Mouse (Mus musculus) kidney, adult 2 months (tissue): ENCODE results near the gene Ralgps1. TPM values are rescaled to one million over a fixed set of nuclear protein-coding genes. Genes with fewer than 3 reads are reported as not detected.
A peak's percentile ranks its signal among the peaks of the same experiment; 100 is the strongest.

ENCODE experiments used
- DNase-seq: peaks from one replicate; pipeline ENCODE4 v3.0.0; 2021
- H3K27ac ChIP-seq: fragments of 200-500 bp; 2 replicates; pipeline ENCODE4 v1.5.1; 2012; ENCODE audit warnings: low read depth, low read length, control low read depth, inconsistent platforms; ENCODE audit not compliant: insufficient read depth
- H3K27me3 ChIP-seq: fragments of 200-500 bp; replicated peaks from 2 replicates; pipeline ENCODE4 v1.6.1; 2012; ENCODE audit warnings: mild to moderate bottlenecking, moderate library complexity, low read length, inconsistent platforms; ENCODE audit not compliant: control insufficient read depth, insufficient read depth
- H3K36me3 ChIP-seq: fragments of 200-500 bp; 2 replicates; pipeline ENCODE4 v1.6.1; 2012; ENCODE audit warnings: mild to moderate bottlenecking, moderate library complexity, low read length, inconsistent platforms; ENCODE audit not compliant: control insufficient read depth, insufficient read depth
- H3K4me1 ChIP-seq: fragments of 200-500 bp; 2 replicates; pipeline ENCODE4 v1.6.1; 2011; ENCODE audit warnings: low read length; ENCODE audit not compliant: control insufficient read depth, insufficient read depth
- H3K4me3 ChIP-seq: fragments of 200-500 bp; 2 replicates; pipeline ENCODE4 v1.5.1; 2011; ENCODE audit warnings: mild to moderate bottlenecking, low read depth, low read length, control low read depth; ENCODE audit not compliant: insufficient read depth
- CTCF ChIP-seq: fragments of 200-500 bp; conservative IDR thresholded peaks from 2 replicates; pipeline ENCODE4 v1.5.1; 2011; ENCODE audit warnings: low read depth, mild to moderate bottlenecking, control low read depth, low read length, moderate library complexity, mixed read lengths; ENCODE audit not compliant: insufficient read depth, insufficient read length
- POLR2A ChIP-seq: fragments of 200-500 bp; IDR thresholded peaks from one replicate; pipeline ENCODE4 v1.6.1; 2011; ENCODE audit warnings: low read depth, low read length, control low read depth
- WGBS: fragments of 180-500 bp; shearing (Covaris S2); methylation state at CpG from one replicate; pipeline ENCODE4 v1.1.7; 2018; 5-methylcytosine and 5-hydroxymethylcytosine counted together
- polyA plus RNA-seq: library from polyadenylated mRNA; depleted of rRNA; stranded (reverse); fragments of >200 nt; gene quantifications from 2 replicates; pipeline ENCODE4 v1.2.3, GENCODE M21; 2012

Ralgps1 gene
- polyA plus RNA-seq, 1 experiment: 4.9 TPM

DNA sequence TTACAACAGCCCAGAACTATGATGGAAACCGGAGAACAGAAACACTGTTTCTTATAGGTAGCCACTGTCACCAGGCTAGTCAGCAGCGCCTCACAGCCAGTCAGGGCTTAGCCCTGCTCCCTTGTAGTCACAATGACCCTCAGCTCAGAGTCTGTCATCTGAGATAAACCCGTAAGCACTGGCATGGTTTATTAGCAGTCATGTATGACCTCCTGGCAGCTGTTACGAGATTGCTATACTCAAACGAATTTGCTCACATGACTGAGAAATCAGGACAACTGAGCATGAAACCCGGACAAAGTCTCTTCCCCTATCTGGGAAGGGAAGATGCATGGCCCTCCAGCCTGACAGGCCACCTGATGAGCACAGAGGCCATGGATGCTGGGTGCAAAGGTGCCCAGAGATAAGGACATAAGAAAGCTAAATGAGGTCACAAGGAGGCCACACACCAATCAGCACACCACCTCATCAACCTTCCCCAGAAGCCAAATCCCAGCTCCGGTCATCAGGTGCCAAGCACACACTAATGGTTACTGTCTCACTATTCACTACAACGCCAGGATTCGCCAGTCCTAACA, 10.1 kb downstream of the Ralgps1 start:
- DNase-seq: peak; percentile 47
- Histone ChIP-seq H3K4me1 (peaks cover 43% of the 10 kb centered on the region), H3K27me3 (no peaks in the 10 kb centered on the region), H3K36me3 (no peaks in the 10 kb centered on the region), H3K27ac (no peak overlapping the region; the same call in 1 of the 2 replicates), H3K4me3 (no peak overlapping the region)
- TF ChIP-seq POLR2A (no peak), CTCF (no peak)
- 57% methylated on average over 9 of the region's 9 CpGs for WGBS

DNA sequence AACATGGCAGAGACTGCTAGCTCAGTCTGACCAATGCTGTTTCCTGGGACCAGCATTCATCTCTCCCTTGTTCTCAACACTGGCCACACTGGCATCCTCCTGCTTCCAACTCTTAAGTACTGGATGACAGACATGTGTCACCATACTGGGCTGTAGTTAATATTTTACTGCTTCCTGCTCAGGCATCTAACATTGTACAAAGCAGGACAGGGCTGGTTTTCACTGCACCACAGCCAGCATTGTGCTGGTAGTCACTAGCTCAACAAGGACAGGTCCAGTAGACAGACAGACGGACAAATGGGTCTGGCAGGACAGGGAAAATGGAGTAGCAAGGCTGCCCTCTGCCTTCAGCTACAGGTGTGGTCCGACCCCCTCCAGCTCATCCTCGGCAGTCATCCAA, 10.7 kb downstream of the Ralgps1 start:
- Histone ChIP-seq H3K36me3 (no peaks in the 10 kb centered on the region), H3K27me3 (no peaks in the 10 kb centered on the region), H3K27ac (peak overlapping the region; percentile 25; the same call in 1 of the 2 replicates), H3K4me3 (no peak overlapping the region), H3K4me1 (peaks cover 40% of the 10 kb centered on the region)
- WGBS: 69% methylated on average over 3 of the region's 3 CpGs
- DNase-seq: peak; percentile 69
- TF ChIP-seq CTCF (no peak), POLR2A (no peak)

DNA sequence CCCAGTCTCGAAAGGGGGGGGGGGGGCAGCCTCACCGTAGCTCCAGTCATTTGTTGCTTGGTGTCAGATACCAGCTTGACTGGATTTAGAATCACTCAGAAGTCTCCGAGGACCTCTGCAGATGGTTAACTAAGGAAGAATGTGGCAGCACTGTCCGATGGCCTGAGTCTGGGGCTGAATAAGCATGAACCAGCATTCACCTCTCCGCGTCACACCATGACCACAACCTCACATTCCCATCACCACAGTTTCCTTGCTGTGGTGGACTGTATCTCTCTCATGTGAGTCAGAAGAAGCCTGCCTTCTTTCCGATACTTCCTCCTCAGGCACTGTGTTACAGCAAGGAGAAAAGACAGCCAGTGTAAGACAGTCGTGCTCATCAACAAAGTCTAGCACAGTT, 12.1 kb downstream of the Ralgps1 start:
- Histone ChIP-seq H3K4me1 (peaks cover 36% of the 10 kb centered on the region), H3K27me3 (no peaks in the 10 kb centered on the region), H3K36me3 (no peaks in the 10 kb centered on the region), H3K4me3 (no peak overlapping the region), H3K27ac (no peak overlapping the region)
- DNase-seq: peak; percentile 60
- 51% methylated on average over 8 of the region's 8 CpGs for WGBS
- TF ChIP-seq POLR2A (no peak), CTCF (no peak)

DNA sequence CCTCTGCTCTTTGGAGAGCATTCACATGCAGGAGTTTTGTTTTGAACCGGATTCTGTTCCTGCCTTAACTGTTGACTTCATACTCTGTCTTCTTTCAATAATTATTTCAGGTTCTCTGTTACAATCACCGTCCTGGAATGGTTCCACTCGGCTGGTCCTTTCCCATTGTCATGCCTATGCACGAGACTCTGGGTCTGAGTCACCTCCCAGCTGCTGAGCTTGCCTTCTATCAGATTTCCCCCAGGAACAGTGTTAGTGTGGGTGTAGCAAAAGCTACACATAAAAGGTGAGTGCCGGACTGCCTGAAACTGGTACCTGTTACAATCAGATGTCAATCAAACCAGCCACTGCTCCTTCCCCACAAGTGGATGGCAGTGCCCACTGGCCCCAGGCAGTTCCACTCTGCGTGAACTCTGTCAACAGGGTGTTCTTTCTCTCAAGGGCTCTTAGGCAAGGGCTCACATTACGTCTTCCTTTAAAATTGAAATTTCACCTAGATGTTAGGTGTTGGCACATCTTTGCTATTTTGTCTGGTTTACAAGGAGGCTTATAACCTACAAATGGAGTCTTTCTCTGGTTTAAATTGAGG, 13.9 kb downstream of the Ralgps1 start:
- peak; percentile 11 for DNase-seq
- no peak overlapping the region for H3K27ac ChIP-seq
- no peak overlapping the region for H3K4me3 ChIP-seq
- H3K36me3 ChIP-seq: no peaks in the 10 kb centered on the region
- H3K4me1 ChIP-seq: peaks cover 38% of the 10 kb centered on the region
- WGBS: 66% methylated on average over 7 of the region's 7 CpGs
- TF ChIP-seq POLR2A: no peak
- TF ChIP-seq CTCF: no peak
- no peaks in the 10 kb centered on the region for H3K27me3 ChIP-seq

DNA sequence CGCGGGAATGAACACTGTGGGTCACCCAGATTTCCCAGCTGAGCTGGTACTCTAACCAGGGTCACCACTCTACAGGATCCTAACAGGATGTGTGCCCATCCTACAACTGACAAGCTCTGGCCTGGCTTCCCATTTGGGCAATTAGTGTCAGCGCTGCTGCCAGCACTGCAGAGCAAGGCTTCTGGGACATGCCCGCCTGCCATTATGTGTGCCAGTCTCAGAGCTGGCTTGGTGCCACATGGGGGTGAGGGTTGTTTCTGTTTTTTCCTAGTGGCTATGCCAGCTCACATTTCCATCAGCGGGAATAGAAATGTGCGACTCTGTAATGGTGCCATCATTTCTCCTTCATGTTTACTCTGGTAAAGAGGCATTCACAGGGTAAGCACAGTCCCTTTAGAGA, 15.7 kb downstream of the Ralgps1 start:
- H3K36me3 ChIP-seq: no peaks in the 10 kb centered on the region
- TF ChIP-seq CTCF (no peak), POLR2A (no peak)
- H3K4me1 ChIP-seq: peaks cover 25% of the 10 kb centered on the region; the same call in 1 of the 2 replicates
- H3K4me3 ChIP-seq: no peak overlapping the region
- WGBS: 67% methylated on average over 6 of the region's 6 CpGs
- H3K27me3 ChIP-seq: no peaks in the 10 kb centered on the region
- H3K27ac ChIP-seq: no peak overlapping the region
- peak; percentile 65 for DNase-seq

DNA sequence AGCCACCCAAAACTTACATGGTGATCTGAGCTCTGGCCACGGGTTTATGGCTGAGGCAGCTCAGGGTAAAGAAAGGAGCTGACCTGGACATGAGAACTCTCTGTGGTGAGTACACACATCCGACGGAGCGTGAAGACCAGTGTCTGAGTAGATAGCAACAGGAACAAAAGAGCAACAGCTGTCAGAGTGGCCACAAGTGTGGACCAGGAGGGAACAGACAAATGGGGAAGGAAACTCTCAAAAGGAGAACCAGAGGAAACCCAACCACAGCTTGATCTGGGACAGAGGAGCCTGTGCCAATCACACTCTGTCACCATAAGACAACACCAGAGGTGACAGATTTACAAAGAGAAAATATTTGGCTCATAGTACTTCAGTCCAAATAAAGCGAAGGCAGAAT, 17.9 kb downstream of the Ralgps1 start:
- peak; percentile 37 for DNase-seq
- H3K27ac ChIP-seq: no peak overlapping the region
- 36% methylated on average over 5 of the region's 5 CpGs for WGBS
- no peak overlapping the region for H3K4me3 ChIP-seq
- no peaks in the 10 kb centered on the region for H3K27me3 ChIP-seq
- H3K36me3 ChIP-seq: no peaks in the 10 kb centered on the region
- TF ChIP-seq CTCF: no peak
- TF ChIP-seq POLR2A: no peak
- peaks cover 13% of the 10 kb centered on the region; the same call in 1 of the 2 replicates for H3K4me1 ChIP-seq

DNA sequence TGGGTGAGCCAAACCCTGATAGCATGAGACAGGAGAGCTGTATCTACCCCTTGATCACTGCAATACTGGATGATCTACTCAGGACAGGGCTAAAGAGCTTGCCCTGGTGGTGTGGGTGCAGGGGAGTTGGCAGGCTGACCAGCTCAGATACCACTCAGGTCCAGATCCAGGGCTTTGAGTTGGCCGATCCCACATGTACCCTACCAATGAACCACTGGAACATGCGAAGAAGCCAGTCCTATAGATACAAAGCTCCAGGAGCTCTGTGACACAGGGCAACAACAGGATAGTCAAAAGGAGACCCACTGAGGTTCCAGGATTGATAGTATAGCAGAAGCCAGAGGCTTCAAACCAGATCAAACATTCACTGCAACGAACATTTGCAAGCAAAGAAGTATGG, 19.8 kb downstream of the Ralgps1 start:
- no peaks in the 10 kb centered on the region for H3K27me3 ChIP-seq
- no peak overlapping the region for H3K27ac ChIP-seq
- H3K4me1 ChIP-seq: peaks cover 11% of the 10 kb centered on the region; the same call in 1 of the 2 replicates
- no peaks in the 10 kb centered on the region for H3K36me3 ChIP-seq
- TF ChIP-seq CTCF (no peak), POLR2A (no peak)
- WGBS: 90% methylated on average over 3 of the region's 3 CpGs
- H3K4me3 ChIP-seq: no peak overlapping the region
- DNase-seq: no peak

DNA sequence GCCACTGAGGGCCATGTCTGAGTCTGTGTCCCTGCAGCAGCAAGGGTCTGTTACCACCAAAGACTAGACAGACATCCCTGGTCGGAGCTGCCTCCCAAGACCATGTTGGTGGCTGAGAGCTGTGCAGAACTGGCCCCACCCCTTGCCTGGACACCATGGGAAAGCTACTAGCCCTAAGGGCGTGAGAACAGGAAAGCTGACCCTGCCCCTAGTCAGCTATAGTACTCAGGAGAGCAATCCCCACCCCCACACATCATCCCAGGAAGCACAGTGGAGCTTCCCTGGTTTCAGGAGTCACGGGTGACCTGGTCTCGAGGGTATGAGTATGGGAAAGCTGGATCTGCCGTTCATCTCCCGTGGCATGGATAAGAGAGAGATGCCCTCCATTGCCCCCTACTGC, 20.4 kb downstream of the Ralgps1 start:
- TF ChIP-seq POLR2A: no peak
- H3K4me1 ChIP-seq: peaks cover 11% of the 10 kb centered on the region; the same call in 1 of the 2 replicates
- H3K27ac ChIP-seq: no peak overlapping the region
- WGBS: 76% methylated on average over 6 of the region's 6 CpGs
- H3K4me3 ChIP-seq: no peak overlapping the region
- no peak for DNase-seq
- H3K27me3 ChIP-seq: no peaks in the 10 kb centered on the region
- no peaks in the 10 kb centered on the region for H3K36me3 ChIP-seq
